Mouse (Mus musculus) liver, embryonic 14.5 days (tissue): Measurements from ENCODE around the gene Mllt3. TPM values are rescaled to one million over a fixed set of nuclear protein-coding genes. Genes with fewer than 3 reads are reported as not detected.
A peak's percentile ranks its signal among the peaks of the same experiment; 100 is the strongest.

Experiments
- ATAC-seq: fragments of 200-750 bp; cut with Nextera tagmentation; 2 replicates; pipeline ENCODE4 v1.8.0; 2017; ENCODE audit warnings: moderate number of reproducible peaks, mild to moderate bottlenecking, moderate library complexity; ENCODE audit not compliant: insufficient read depth
- DNase-seq, 3 experiments: peaks; one replicate each; pipeline ENCODE4 v3.0.0-alpha.2; 2012 to 2013; ENCODE audit warnings: low read depth in 3 of 3, low spot score in 3 of 3
- H3K27ac ChIP-seq: fragments of 300-500 bp; sonication (generic); 2 replicates; pipeline ENCODE4 v1.5.1; 2014; ENCODE audit warnings: moderate library complexity, mild to moderate bottlenecking, control low read depth, inconsistent platforms
- H3K27me3 ChIP-seq: fragments of 300-500 bp; sonication (generic); 2 replicates; pipeline ENCODE4 v1.6.1; 2014; ENCODE audit warnings: mild to moderate bottlenecking, low read length, moderate library complexity; ENCODE audit not compliant: control insufficient read depth, insufficient read depth
- H3K36me3 ChIP-seq: fragments of 300-500 bp; sonication (generic); replicated peaks from 2 replicates; pipeline ENCODE4 v1.6.1; 2014; ENCODE audit warnings: low read depth; ENCODE audit not compliant: control insufficient read depth, insufficient read depth
- H3K4me1 ChIP-seq, 2 experiments: fragments of 200-500 bp in 1 of 2; fragments of 300-500 bp in 1 of 2; sonication (generic) in 1 of 2; replicated peaks; 2 replicates each; pipeline ENCODE4 v1.6.1; 2012 to 2014; ENCODE audit warnings: antibody characterized with exemption in 1 of 2, inconsistent platforms in 1 of 2, low read length in 1 of 2; ENCODE audit not compliant: control insufficient read depth in 2 of 2, insufficient read depth in 2 of 2
- H3K4me2 ChIP-seq: fragments of 300-500 bp; sonication (generic); 2 replicates; pipeline ENCODE4 v1.6.1; 2014; ENCODE audit warnings: low read depth, mild to moderate bottlenecking, control low read depth, moderate library complexity
- H3K4me3 ChIP-seq, 2 experiments: fragments of 200-500 bp in 1 of 2; fragments of 300-500 bp in 1 of 2; sonication (generic) in 1 of 2; 2 replicates each; pipeline ENCODE4 v1.5.1; 2012 to 2014; ENCODE audit warnings: low read depth in 2 of 2, low read length in 2 of 2, mild to moderate bottlenecking in 2 of 2, control low read depth in 1 of 2, inconsistent platforms in 1 of 2, moderate library complexity in 1 of 2; ENCODE audit not compliant: insufficient read depth in 1 of 2
- H3K9ac ChIP-seq: fragments of 300-500 bp; sonication (generic); replicated peaks from 2 replicates; pipeline ENCODE4 v1.6.1; 2014; ENCODE audit warnings: mild to moderate bottlenecking, control low read depth, moderate library complexity
- H3K9me3 ChIP-seq: fragments of 300-500 bp; sonication (generic); 2 replicates; pipeline ENCODE4 v1.6.1; 2016; ENCODE audit warnings: low read length, mixed read lengths; ENCODE audit not compliant: control insufficient read depth
- CTCF ChIP-seq: IDR thresholded peaks from 2 replicates; pipeline ENCODE4 v1.5.1; 2016; ENCODE audit warnings: antibody characterized with exemption, low read depth, control low read depth
- EP300 ChIP-seq: IDR thresholded peaks from 2 replicates; pipeline ENCODE4 v1.6.1; 2016; ENCODE audit warnings: antibody characterized with exemption, low read depth
- WGBS: fragments of 180-500 bp; shearing (Covaris S2); extraction: QIAGEN DNeasy Blood & Tissue Kit; methylation state at CpG from one replicate; pipeline ENCODE4 v1.1.7; 2014; ENCODE audit not compliant: insufficient replicate concordance; 5-methylcytosine and 5-hydroxymethylcytosine counted together
- polyA plus RNA-seq, 2 experiments: library from polyadenylated mRNA; depleted of rRNA in 1 of 2; stranded (reverse) in 1 of 2; unstranded in 1 of 2; fragments of >200 nt; fragmentation: Nextera tagmentation in 1 of 2; extraction: Ambion mirVana in 1 of 2; gene quantifications; 2 replicates each; pipeline versions ENCODE4 v1.2.1 to v1.2.3; 2012 to 2014

Mllt3 gene
- polyA plus RNA-seq, 2 experiments = 52.8 to 87.7 TPM

DNA sequence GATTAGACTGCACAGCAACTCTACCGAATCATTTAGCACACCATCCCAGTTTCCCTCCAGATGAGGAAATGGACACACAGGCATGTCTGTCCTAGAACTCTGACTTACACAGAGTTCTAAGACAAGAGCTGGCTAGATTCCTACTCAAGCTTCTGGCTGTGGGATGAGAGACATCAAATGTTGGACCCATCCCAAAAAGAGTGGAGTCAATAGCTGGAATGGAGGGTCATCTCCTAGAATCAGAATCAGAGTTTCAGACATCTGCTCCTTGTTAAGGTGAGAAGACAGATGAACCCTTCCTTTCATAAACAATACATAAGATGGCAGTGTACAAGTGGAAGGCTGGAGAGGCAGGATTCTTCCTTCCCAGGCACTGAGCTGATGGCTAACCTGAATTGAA, 214.9 kb downstream of the Mllt3 start:
- H3K9me3 ChIP-seq = no peaks in the 10 kb centered on the region
- H3K27ac ChIP-seq = no peak overlapping the region
- TF ChIP-seq EP300 (no peak), CTCF (no peak)
- 73% methylated on average over 1 of the region's 1 CpGs for WGBS
- no peaks in the 10 kb centered on the region for H3K27me3 ChIP-seq
- no peak overlapping the region for H3K9ac ChIP-seq
- no peak for DNase-seq
- H3K4me3 ChIP-seq = no peak overlapping the region
- ATAC-seq = no peak
- H3K4me2 ChIP-seq = no peak overlapping the region
- no peaks in the 10 kb centered on the region for H3K36me3 ChIP-seq
- peaks cover 5 to 6% of the 10 kb centered on the region in 2 experiments; a peak in 3 of 4 replicates for H3K4me1 ChIP-seq

GRCm38 (mm10) chr4:87815465-87816108, 217.6 kb downstream of the Mllt3 start:
- no peak for ATAC-seq
- no peaks in the 10 kb centered on the region for H3K27me3 ChIP-seq

GRCm38 (mm10) chr4:87811899-87812298, 221.3 kb downstream of the Mllt3 start:
- TF ChIP-seq EP300 = no peak
- TF ChIP-seq CTCF = no peak
- Histone ChIP-seq H3K36me3 (no peaks in the 10 kb centered on the region), H3K4me1 (peaks cover 11 to 16% of the 10 kb centered on the region in 2 experiments), H3K4me3 (no peak overlapping the region), H3K9ac (no peak overlapping the region), H3K4me2 (no peak overlapping the region), H3K27ac (no peak overlapping the region), H3K9me3 (no peaks in the 10 kb centered on the region), H3K27me3 (no peaks in the 10 kb centered on the region)
- ATAC-seq (no peak), DNase-seq (no peak)
- WGBS = 60% methylated on average over 2 of the region's 2 CpGs

More at GRCm38 (mm10) chr4:87815465-87816108, 217.6 kb downstream of the Mllt3 start:
- no peak overlapping the region for H3K9ac ChIP-seq
- H3K4me1 ChIP-seq = peaks cover 5 to 6% of the 10 kb centered on the region in 2 experiments; a peak in 3 of 4 replicates
- WGBS = 71% methylated on average over 7 of the region's 7 CpGs
- no peak overlapping the region for H3K4me3 ChIP-seq
- no peak overlapping the region for H3K27ac ChIP-seq
- TF ChIP-seq EP300 = no peak
- no peak for TF ChIP-seq CTCF
- H3K36me3 ChIP-seq = no peaks in the 10 kb centered on the region
- no peak overlapping the region for H3K4me2 ChIP-seq
- no peak for DNase-seq
- no peaks in the 10 kb centered on the region for H3K9me3 ChIP-seq

DNA sequence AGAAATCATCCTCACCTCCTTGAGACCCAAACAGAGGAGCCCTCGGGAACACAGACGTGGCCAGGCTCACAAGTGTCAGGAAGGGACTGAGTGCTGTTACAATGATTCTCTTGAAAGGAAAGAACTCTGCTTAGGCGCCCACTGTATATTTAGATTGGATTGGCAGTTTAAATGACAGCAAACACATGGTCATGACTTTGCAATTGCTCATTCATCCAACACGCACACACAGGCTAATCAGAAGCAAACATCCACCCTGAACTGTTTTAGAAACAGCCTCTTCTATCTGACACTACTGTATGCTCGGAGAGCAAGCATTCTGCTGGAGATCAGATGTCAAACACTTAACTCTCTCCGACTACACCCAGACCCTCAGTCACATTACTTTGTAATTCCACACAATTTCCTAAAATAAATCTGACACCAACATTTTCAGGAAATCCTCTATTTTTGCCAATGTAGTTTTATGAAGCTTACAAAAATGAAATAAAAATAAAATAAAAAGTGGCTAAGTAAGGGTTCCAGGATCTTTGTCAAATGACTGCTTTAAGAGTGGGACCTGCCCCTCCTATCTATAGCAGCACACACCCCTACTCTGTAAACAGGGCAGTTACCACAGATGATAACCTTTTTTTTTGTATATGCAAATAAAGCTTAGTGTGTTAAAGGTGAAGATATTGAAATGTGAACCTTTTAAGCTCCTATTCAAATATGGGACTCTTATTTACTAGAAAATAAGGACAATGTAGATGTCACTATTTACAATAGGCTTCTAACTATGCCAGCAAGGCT, 226.8 kb downstream of the Mllt3 start:
- H3K9ac ChIP-seq = peak overlapping the region; percentile 84
- peaks cover 33 to 37% of the 10 kb centered on the region in 2 experiments for H3K4me1 ChIP-seq
- H3K27ac ChIP-seq = peak overlapping the region; percentile 99
- WGBS = 4% methylated on average over 6 of the region's 6 CpGs
- no peaks in the 10 kb centered on the region for H3K27me3 ChIP-seq
- H3K9me3 ChIP-seq = no peaks in the 10 kb centered on the region
- H3K4me2 ChIP-seq = peak overlapping the region; percentile 76
- H3K36me3 ChIP-seq = no peaks in the 10 kb centered on the region
- DNase-seq = peak; percentile 87 to 88 (median 88)
- ATAC-seq = peak; percentile 96
- TF ChIP-seq EP300 (peak; percentile 91), CTCF (no peak)
- H3K4me3 ChIP-seq = peak overlapping the region; percentile 70 to 88

DNA sequence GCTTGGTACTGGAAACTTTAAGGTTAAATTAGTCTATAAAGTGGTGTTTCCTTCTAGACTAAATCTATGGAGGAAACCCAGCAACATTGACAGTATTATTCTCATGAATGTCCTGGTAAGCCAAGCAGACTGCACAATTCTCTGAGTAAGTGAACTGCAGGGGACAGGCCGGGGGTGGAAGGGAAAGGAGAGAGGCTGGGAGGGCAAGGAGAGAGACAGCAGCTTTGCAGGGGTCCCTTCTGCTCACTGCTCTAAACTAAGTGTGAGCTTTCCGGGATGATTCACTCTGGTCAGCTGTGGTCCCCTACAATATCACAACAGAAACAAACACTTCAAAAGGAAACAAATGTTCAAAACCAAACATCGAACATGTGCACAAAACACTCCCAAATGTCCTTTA, 228.6 kb downstream of the Mllt3 start:
- ATAC-seq (no peak), DNase-seq (no peak)
- Histone ChIP-seq H3K9ac (peak overlapping the region; percentile 89), H3K9me3 (no peaks in the 10 kb centered on the region), H3K4me3 (peak overlapping the region; percentile 74 to 88), H3K4me1 (peaks cover 45 to 54% of the 10 kb centered on the region in 2 experiments), H3K36me3 (no peaks in the 10 kb centered on the region), H3K4me2 (peak overlapping the region; percentile 85), H3K27ac (peak overlapping the region; percentile 77), H3K27me3 (no peaks in the 10 kb centered on the region)
- TF ChIP-seq CTCF = no peak
- TF ChIP-seq EP300 = 0 out of 2 replicates have a peak, but pooled peaks have one; percentile 4
- 43% methylated on average over 3 of the region's 3 CpGs for WGBS
